Mouse (Mus musculus) liver, embryonic 14.5 days (tissue): ENCODE results near the gene Rab11fip5. TPM values are rescaled to one million over a fixed set of nuclear protein-coding genes. Genes with fewer than 3 reads are reported as not detected.

Source experiments
- ATAC-seq: fragments of 200-750 bp; cut with Nextera tagmentation; 2 replicates; pipeline ENCODE4 v1.8.0; 2017; ENCODE audit warnings: moderate number of reproducible peaks, mild to moderate bottlenecking, moderate library complexity; ENCODE audit not compliant: insufficient read depth
- DNase-seq, 3 experiments: peaks; one replicate each; pipeline ENCODE4 v3.0.0-alpha.2; 2012 to 2013; ENCODE audit warnings: low read depth in 3 of 3, low spot score in 3 of 3
- H3K27ac ChIP-seq: fragments of 300-500 bp; sonication (generic); 2 replicates; pipeline ENCODE4 v1.5.1; 2014; ENCODE audit warnings: moderate library complexity, mild to moderate bottlenecking, control low read depth, inconsistent platforms
- H3K27me3 ChIP-seq: fragments of 300-500 bp; sonication (generic); 2 replicates; pipeline ENCODE4 v1.6.1; 2014; ENCODE audit warnings: mild to moderate bottlenecking, low read length, moderate library complexity; ENCODE audit not compliant: control insufficient read depth, insufficient read depth
- H3K36me3 ChIP-seq: fragments of 300-500 bp; sonication (generic); replicated peaks from 2 replicates; pipeline ENCODE4 v1.6.1; 2014; ENCODE audit warnings: low read depth; ENCODE audit not compliant: control insufficient read depth, insufficient read depth
- H3K4me1 ChIP-seq, 2 experiments: fragments of 200-500 bp in 1 of 2; fragments of 300-500 bp in 1 of 2; sonication (generic) in 1 of 2; replicated peaks; 2 replicates each; pipeline ENCODE4 v1.6.1; 2012 to 2014; ENCODE audit warnings: antibody characterized with exemption in 1 of 2, inconsistent platforms in 1 of 2, low read length in 1 of 2; ENCODE audit not compliant: control insufficient read depth in 2 of 2, insufficient read depth in 2 of 2
- H3K4me2 ChIP-seq: fragments of 300-500 bp; sonication (generic); 2 replicates; pipeline ENCODE4 v1.6.1; 2014; ENCODE audit warnings: low read depth, mild to moderate bottlenecking, control low read depth, moderate library complexity
- H3K4me3 ChIP-seq, 2 experiments: fragments of 200-500 bp in 1 of 2; fragments of 300-500 bp in 1 of 2; sonication (generic) in 1 of 2; 2 replicates each; pipeline ENCODE4 v1.5.1; 2012 to 2014; ENCODE audit warnings: low read depth in 2 of 2, low read length in 2 of 2, mild to moderate bottlenecking in 2 of 2, control low read depth in 1 of 2, inconsistent platforms in 1 of 2, moderate library complexity in 1 of 2; ENCODE audit not compliant: insufficient read depth in 1 of 2
- H3K9ac ChIP-seq: fragments of 300-500 bp; sonication (generic); replicated peaks from 2 replicates; pipeline ENCODE4 v1.6.1; 2014; ENCODE audit warnings: mild to moderate bottlenecking, control low read depth, moderate library complexity
- H3K9me3 ChIP-seq: fragments of 300-500 bp; sonication (generic); 2 replicates; pipeline ENCODE4 v1.6.1; 2016; ENCODE audit warnings: low read length, mixed read lengths; ENCODE audit not compliant: control insufficient read depth
- CTCF ChIP-seq: IDR thresholded peaks from 2 replicates; pipeline ENCODE4 v1.5.1; 2016; ENCODE audit warnings: antibody characterized with exemption, low read depth, control low read depth
- EP300 ChIP-seq: IDR thresholded peaks from 2 replicates; pipeline ENCODE4 v1.6.1; 2016; ENCODE audit warnings: antibody characterized with exemption, low read depth
- WGBS: fragments of 180-500 bp; shearing (Covaris S2); extraction: QIAGEN DNeasy Blood & Tissue Kit; methylation state at CpG from one replicate; pipeline ENCODE4 v1.1.7; 2014; ENCODE audit not compliant: insufficient replicate concordance; 5-methylcytosine and 5-hydroxymethylcytosine counted together
- polyA plus RNA-seq, 2 experiments: library from polyadenylated mRNA; depleted of rRNA in 1 of 2; stranded (reverse) in 1 of 2; unstranded in 1 of 2; fragments of >200 nt; fragmentation: Nextera tagmentation in 1 of 2; extraction: Ambion mirVana in 1 of 2; gene quantifications; 2 replicates each; pipeline versions ENCODE4 v1.2.1 to v1.2.3; 2012 to 2014

Gene Rab11fip5
- polyA plus RNA-seq, 2 experiments: 0.33 to 0.40 TPM

GRCm38 (mm10) chr6:85364439-85364838 is 10.0 kb downstream of the Rab11fip5 start:
- Histone ChIP-seq H3K36me3 (no peaks in the 10 kb centered on the region), H3K4me2 (no peak overlapping the region), H3K27me3 (no peaks in the 10 kb centered on the region), H3K27ac (no peak overlapping the region), H3K4me3 (no peak overlapping the region), H3K4me1 (peaks cover 0 to 10% of the 10 kb centered on the region in 2 experiments; a peak in 1 of 4 replicates), H3K9ac (no peak overlapping the region), H3K9me3 (no peaks in the 10 kb centered on the region)
- TF ChIP-seq CTCF (no peak), EP300 (no peak)
- 52% methylated on average over 5 of the region's 5 CpGs for WGBS
- ATAC-seq: no peak
- no peak for DNase-seq

- no peak for DNase-seq
- H3K9ac ChIP-seq: no peak overlapping the region
- H3K27me3 ChIP-seq: no peaks in the 10 kb centered on the region
- no peak overlapping the region for H3K4me2 ChIP-seq
- 66% methylated on average over 4 of the region's 4 CpGs for WGBS
- peaks cover 0 to 10% of the 10 kb centered on the region in 2 experiments; a peak in 1 of 4 replicates for H3K4me1 ChIP-seq
- H3K27ac ChIP-seq: no peak overlapping the region
- H3K4me3 ChIP-seq: no peak overlapping the region
- H3K9me3 ChIP-seq: no peaks in the 10 kb centered on the region
- ATAC-seq: no peak
- H3K36me3 ChIP-seq: no peaks in the 10 kb centered on the region
- no peak for TF ChIP-seq CTCF
- no peak for TF ChIP-seq EP300
These were observed 10.6 kb downstream of the Rab11fip5 start for GRCm38 (mm10) chr6:85363906-85364260.

- DNase-seq (no peak), ATAC-seq (no peak)
- no peaks in the 10 kb centered on the region for H3K9me3 ChIP-seq
- H3K9ac ChIP-seq: no peak overlapping the region
- H3K27ac ChIP-seq: no peak overlapping the region
- H3K36me3 ChIP-seq: no peaks in the 10 kb centered on the region
- no peaks in the 10 kb centered on the region for H3K27me3 ChIP-seq
- no peak overlapping the region for H3K4me2 ChIP-seq
- TF ChIP-seq CTCF (no peak), EP300 (no peak)
- WGBS: 71% methylated on average over 5 of the region's 5 CpGs
- H3K4me1 ChIP-seq: peaks cover 0 to 10% of the 10 kb centered on the region in 2 experiments; a peak in 1 of 4 replicates
- H3K4me3 ChIP-seq: no peak overlapping the region
These were observed 11.1 kb downstream of the Rab11fip5 start for GRCm38 (mm10) chr6:85363231-85363905.

GRCm38 (mm10) chr6:85362610-85363009 is 11.8 kb downstream of the Rab11fip5 start:
- H3K9ac ChIP-seq: no peak overlapping the region
- peaks cover 0 to 7% of the 10 kb centered on the region in 2 experiments; a peak in 1 of 4 replicates for H3K4me1 ChIP-seq
- H3K4me3 ChIP-seq: no peak overlapping the region
- TF ChIP-seq CTCF (no peak), EP300 (no peak)
- WGBS: 69% methylated on average over 5 of the region's 5 CpGs
- no peak for ATAC-seq
- H3K4me2 ChIP-seq: no peak overlapping the region
- no peaks in the 10 kb centered on the region for H3K36me3 ChIP-seq
- no peaks in the 10 kb centered on the region for H3K27me3 ChIP-seq
- H3K27ac ChIP-seq: no peak overlapping the region
- H3K9me3 ChIP-seq: no peaks in the 10 kb centered on the region
- DNase-seq: no peak

- no peak overlapping the region for H3K9ac ChIP-seq
- no peaks in the 10 kb centered on the region for H3K27me3 ChIP-seq
- DNase-seq: no peak
- no peak for ATAC-seq
- H3K4me2 ChIP-seq: no peak overlapping the region
- no peak overlapping the region for H3K4me3 ChIP-seq
- no peak overlapping the region for H3K27ac ChIP-seq
- H3K9me3 ChIP-seq: no peaks in the 10 kb centered on the region
- H3K4me1 ChIP-seq: no peaks in the 10 kb centered on the region
- no peaks in the 10 kb centered on the region for H3K36me3 ChIP-seq
- TF ChIP-seq CTCF (no peak), EP300 (no peak)
- 61% methylated on average over 5 of the region's 5 CpGs for WGBS
These were observed 14.1 kb downstream of the Rab11fip5 start for GRCm38 (mm10) chr6:85360311-85360710.
